Mouse (Mus musculus) liver, embryonic 16.5 days (tissue): ENCODE measurements at regions not wholly inside any gene's neighbourhood (a gene's known extent, or its start where the extent isn't known, plus 50 kb on each side); places are given as distances from the start of the nearest gene placed in this dataset.

ENCODE experiments used
- ATAC-seq: fragments of 200-750 bp; cut with Nextera tagmentation; 2 replicates; pipeline ENCODE4 v1.8.0; 2017; ENCODE audit warnings: low read depth, mild to moderate bottlenecking, moderate number of reproducible peaks, moderate library complexity
- H3K27ac ChIP-seq: fragments of 300-500 bp; sonication (generic); 2 replicates; pipeline ENCODE4 v1.5.1; 2014; ENCODE audit warnings: mild to moderate bottlenecking, low read length
- H3K27me3 ChIP-seq: fragments of 300-500 bp; sonication (generic); 2 replicates; pipeline ENCODE4 v1.6.1; 2014; ENCODE audit warnings: low read depth, low read length, mixed read lengths; ENCODE audit not compliant: control insufficient read depth, insufficient read depth
- H3K36me3 ChIP-seq: fragments of 300-500 bp; sonication (generic); 2 replicates; pipeline ENCODE4 v1.6.1; 2014; ENCODE audit warnings: mild to moderate bottlenecking; ENCODE audit not compliant: control insufficient read depth, insufficient read depth
- H3K4me1 ChIP-seq: fragments of 300-500 bp; sonication (generic); 2 replicates; pipeline ENCODE4 v1.6.1; 2014; ENCODE audit warnings: low read depth, low read length, mixed read lengths; ENCODE audit not compliant: control insufficient read depth
- H3K4me2 ChIP-seq: fragments of 300-500 bp; sonication (generic); 2 replicates; pipeline ENCODE4 v1.6.1; 2014; ENCODE audit warnings: low read depth, low read length, mixed read lengths
- H3K4me3 ChIP-seq: fragments of 300-500 bp; sonication (generic); 2 replicates; pipeline ENCODE4 v1.5.1; 2014; ENCODE audit warnings: low read depth, mild to moderate bottlenecking, low read length
- H3K9ac ChIP-seq: fragments of 300-500 bp; sonication (generic); 2 replicates; pipeline ENCODE4 v1.6.1; 2014; ENCODE audit warnings: low read depth, low read length
- H3K9me3 ChIP-seq: fragments of 300-500 bp; sonication (generic); replicated peaks from 2 replicates; pipeline ENCODE4 v1.6.1; 2016; ENCODE audit warnings: low read length; ENCODE audit not compliant: control insufficient read depth
- WGBS: fragments of 180-500 bp; shearing (Covaris S2); extraction: QIAGEN DNeasy Blood & Tissue Kit; methylation state at CpG from one replicate; pipeline ENCODE4 v1.1.7; 2014; ENCODE audit not compliant: insufficient replicate concordance; 5-methylcytosine and 5-hydroxymethylcytosine counted together

DNA sequence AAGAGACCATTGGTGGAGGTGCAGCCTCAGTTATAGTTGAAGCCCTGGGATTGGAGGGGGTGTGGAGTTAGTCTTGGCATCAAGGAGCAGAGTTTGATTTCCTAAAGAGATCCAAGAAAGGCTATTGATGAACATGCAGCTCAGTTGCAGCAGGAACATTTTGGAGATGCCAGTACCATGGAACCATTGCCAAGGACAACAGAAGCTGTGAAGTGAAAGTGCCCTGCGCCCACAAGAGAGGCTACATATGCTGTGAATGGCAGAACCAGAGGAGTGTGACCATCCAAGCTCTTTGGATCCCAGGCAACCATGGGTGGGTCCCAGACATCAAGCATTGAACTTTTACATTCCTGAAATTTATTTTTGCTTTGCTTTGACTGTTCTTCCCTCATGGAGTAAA, 539.2 kb upstream of the Mpdz start:
- no peak overlapping the region for H3K27ac ChIP-seq
- H3K4me2 ChIP-seq = no peak overlapping the region
- no peak for ATAC-seq
- no peaks in the 10 kb centered on the region for H3K9me3 ChIP-seq
- H3K27me3 ChIP-seq = no peaks in the 10 kb centered on the region
- 44% methylated on average over 1 of the region's 1 CpGs for WGBS
- no peaks in the 10 kb centered on the region for H3K4me1 ChIP-seq
- H3K9ac ChIP-seq = no peak overlapping the region
- no peaks in the 10 kb centered on the region for H3K36me3 ChIP-seq
- no peak overlapping the region for H3K4me3 ChIP-seq

GRCm38 (mm10) chr4:81970472-81970871, 527.9 kb upstream of the Mpdz start:
- no peak for ATAC-seq
- no peaks in the 10 kb centered on the region for H3K36me3 ChIP-seq
- no peak overlapping the region for H3K9ac ChIP-seq
- no peak overlapping the region for H3K4me3 ChIP-seq
- H3K4me2 ChIP-seq = no peak overlapping the region
- H3K4me1 ChIP-seq = no peaks in the 10 kb centered on the region
- H3K27me3 ChIP-seq = no peaks in the 10 kb centered on the region
- no peaks in the 10 kb centered on the region for H3K9me3 ChIP-seq
- WGBS = 64% methylated on average over 10 of the region's 10 CpGs
- H3K27ac ChIP-seq = no peak overlapping the region

GRCm38 (mm10) chr4:81969621-81970115, 527.1 kb upstream of the Mpdz start:
- H3K4me1 ChIP-seq = no peaks in the 10 kb centered on the region
- no peak overlapping the region for H3K4me3 ChIP-seq
- H3K27me3 ChIP-seq = no peaks in the 10 kb centered on the region
- WGBS = 39% methylated on average over 3 of the region's 3 CpGs
- no peak overlapping the region for H3K27ac ChIP-seq
- no peaks in the 10 kb centered on the region for H3K36me3 ChIP-seq
- no peak for ATAC-seq
- no peak overlapping the region for H3K9ac ChIP-seq
- no peaks in the 10 kb centered on the region for H3K9me3 ChIP-seq
- H3K4me2 ChIP-seq = no peak overlapping the region

DNA sequence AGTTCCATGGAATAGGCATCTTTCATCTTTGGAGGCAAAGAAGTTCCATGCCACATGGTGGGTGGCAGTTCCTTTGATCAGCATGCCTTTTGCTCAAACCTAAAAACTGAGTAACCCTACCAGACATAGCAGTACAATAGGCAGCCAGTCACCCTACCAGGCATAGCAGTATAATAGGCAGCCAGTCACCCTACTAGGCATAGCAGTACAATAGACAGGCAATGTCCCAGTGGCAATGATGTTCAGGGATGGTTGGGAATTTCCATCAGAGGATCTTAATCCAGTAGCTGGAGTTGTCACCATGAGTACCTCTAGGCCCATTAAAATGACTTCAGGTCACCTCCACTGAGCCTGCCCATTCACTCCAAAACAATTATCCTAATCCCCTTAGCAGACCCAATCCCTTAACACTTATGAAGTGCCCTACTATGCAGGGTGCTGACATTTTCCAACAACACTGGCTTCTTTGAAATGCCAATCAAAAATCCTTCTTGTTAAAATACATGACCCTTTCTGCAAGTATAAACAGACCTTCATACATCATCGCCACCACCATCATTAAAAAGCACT, 523.5 kb upstream of the Mpdz start:
- Histone ChIP-seq H3K4me2 (no peak overlapping the region), H3K36me3 (no peaks in the 10 kb centered on the region), H3K27me3 (no peaks in the 10 kb centered on the region), H3K27ac (no peak overlapping the region), H3K4me3 (no peak overlapping the region), H3K9ac (no peak overlapping the region), H3K9me3 (no peaks in the 10 kb centered on the region), H3K4me1 (no peaks in the 10 kb centered on the region)
- no peak for ATAC-seq
- 65% methylated on average over 1 of the region's 1 CpGs for WGBS

DNA sequence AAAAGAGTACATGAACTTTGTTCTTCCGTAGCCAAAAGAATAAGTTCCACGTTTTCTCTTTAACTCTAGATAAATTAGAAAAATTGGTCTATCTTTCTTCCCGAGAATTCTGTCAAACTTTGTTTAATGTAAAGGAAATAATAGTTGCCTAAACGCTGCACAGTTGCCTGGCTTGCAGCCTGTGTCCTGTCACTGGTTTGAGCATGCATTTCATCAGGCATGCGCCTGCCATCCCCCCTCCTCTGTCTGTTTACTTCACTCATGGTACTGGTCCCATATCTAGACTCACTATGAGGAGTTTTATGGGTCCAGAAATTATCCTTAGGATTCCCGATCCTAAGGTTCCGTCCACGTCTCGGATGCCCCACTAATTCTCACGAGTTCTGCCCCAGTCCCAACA, 520.5 kb upstream of the Mpdz start:
- 63% methylated on average over 10 of the region's 10 CpGs for WGBS
- no peak overlapping the region for H3K4me2 ChIP-seq
- H3K27ac ChIP-seq = no peak overlapping the region
- no peaks in the 10 kb centered on the region for H3K27me3 ChIP-seq
- no peak for ATAC-seq
- no peaks in the 10 kb centered on the region for H3K36me3 ChIP-seq
- H3K9me3 ChIP-seq = no peaks in the 10 kb centered on the region
- no peak overlapping the region for H3K4me3 ChIP-seq
- no peaks in the 10 kb centered on the region for H3K4me1 ChIP-seq
- no peak overlapping the region for H3K9ac ChIP-seq

- Histone ChIP-seq H3K4me1 (no peaks in the 10 kb centered on the region), H3K27me3 (no peaks in the 10 kb centered on the region), H3K4me3 (no peak overlapping the region), H3K9me3 (no peaks in the 10 kb centered on the region), H3K4me2 (no peak overlapping the region), H3K27ac (no peak overlapping the region), H3K9ac (no peak overlapping the region), H3K36me3 (no peaks in the 10 kb centered on the region)
- 63% methylated on average over 5 of the region's 5 CpGs for WGBS
- ATAC-seq = no peak
These were observed 520.0 kb upstream of the Mpdz start for GRCm38 (mm10) chr4:81962586-81962985.

GRCm38 (mm10) chr4:81960552-81961534, 518.2 kb upstream of the Mpdz start:
- 69% methylated on average over 16 of the region's 16 CpGs for WGBS

DNA sequence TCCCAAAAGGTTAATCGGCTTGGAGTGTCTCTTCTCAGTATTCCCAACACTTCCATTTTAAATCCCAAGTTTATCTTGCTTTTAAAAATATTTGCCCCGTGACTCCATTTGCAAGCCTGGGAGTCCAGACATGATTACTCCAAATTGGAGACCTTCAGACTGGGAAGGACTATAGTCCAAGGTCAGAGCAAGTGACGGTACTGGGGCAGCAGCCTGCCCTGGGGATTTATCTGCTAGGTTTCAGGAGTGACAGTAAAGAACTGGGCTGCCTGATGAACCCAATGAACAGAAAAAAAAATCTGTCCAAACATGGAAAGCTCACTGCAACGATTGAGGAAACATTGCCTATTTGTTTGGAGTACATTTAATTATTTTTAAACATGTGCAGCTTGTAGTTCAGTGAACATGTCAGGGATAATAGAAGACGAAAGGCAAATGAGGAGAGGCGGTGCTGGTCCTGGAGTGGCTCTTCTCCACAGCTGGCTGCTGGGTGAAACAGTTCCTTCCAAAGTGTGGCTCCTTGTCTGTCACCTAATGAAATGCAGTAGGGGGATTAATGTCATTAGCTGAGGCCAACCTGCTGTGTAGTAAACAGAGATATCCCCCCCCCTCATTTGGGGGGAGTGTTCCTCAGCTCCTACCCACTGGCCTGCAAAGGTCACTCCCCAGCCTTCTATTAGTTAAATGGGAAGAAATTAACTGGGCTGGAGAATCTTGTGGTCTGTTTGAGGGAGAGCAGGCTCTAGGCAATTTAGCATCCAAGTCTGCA, 514.5 kb upstream of the Mpdz start:
- H3K4me3 ChIP-seq = no peak overlapping the region
- no peak overlapping the region for H3K4me2 ChIP-seq
- no peak for ATAC-seq
- no peaks in the 10 kb centered on the region for H3K9me3 ChIP-seq
- no peaks in the 10 kb centered on the region for H3K27me3 ChIP-seq
- no peaks in the 10 kb centered on the region for H3K4me1 ChIP-seq
- WGBS = 52% methylated on average over 6 of the region's 6 CpGs
- H3K27ac ChIP-seq = no peak overlapping the region
- H3K9ac ChIP-seq = no peak overlapping the region
- H3K36me3 ChIP-seq = no peaks in the 10 kb centered on the region

More at GRCm38 (mm10) chr4:81960552-81961534, 518.2 kb upstream of the Mpdz start:
- no peak overlapping the region for H3K9ac ChIP-seq
- H3K27ac ChIP-seq = no peak overlapping the region
- H3K4me3 ChIP-seq = no peak overlapping the region
- no peak overlapping the region for H3K4me2 ChIP-seq
- H3K4me1 ChIP-seq = no peaks in the 10 kb centered on the region
- no peaks in the 10 kb centered on the region for H3K9me3 ChIP-seq
- ATAC-seq = no peak
- H3K36me3 ChIP-seq = no peaks in the 10 kb centered on the region
- H3K27me3 ChIP-seq = no peaks in the 10 kb centered on the region
